Mouse (Mus musculus): ENCODE results near the gene 2210010C04Rik.
"Not testable (repeated sequence)": the region's sequence is repeated elsewhere in the genome, so short reads cannot be mapped to it uniquely, and the experiment has no call there.

The 2210010C04Rik gene

DNA sequence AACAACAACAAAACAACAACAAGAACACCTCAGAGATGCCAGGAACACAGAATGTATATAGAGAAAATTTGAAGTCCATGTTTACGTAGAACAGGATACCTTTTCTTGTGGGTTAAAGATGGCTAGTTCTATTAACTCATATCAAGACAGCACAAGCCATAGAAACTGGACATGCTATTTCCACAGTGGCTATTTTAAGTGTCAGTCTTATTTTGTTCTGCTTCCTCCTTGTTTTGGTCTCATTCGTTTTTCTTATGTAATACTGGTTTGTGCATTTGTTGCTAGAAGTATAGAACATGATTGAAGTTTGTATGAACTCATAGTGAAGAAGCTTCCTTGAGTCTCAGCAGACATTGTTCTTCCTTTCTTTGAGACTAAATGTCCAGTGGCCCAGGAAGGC, 16.2 kb downstream of the 2210010C04Rik start:
- in situ Hi-C loops (cut with MseI, MboI): no loop called here

DNA sequence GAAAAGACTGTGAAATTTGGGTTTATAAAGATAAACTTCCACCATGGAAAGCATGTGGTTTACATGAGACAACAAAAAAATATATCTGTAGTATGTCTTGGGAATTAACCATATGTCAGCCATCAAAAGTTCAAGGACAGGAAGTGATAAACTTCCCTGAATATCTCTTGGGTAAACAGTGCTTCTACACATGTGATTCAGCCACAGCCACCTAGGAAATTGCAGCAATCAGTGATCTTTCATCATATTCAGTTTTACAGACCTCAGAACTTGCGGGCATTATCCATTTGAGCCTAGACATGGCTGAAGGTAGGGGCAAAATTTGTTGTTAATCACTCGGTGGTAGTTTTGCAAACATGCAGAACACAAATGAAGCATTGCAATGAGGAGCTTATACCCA, 16.7 kb downstream of the 2210010C04Rik start:
- in situ Hi-C loops (cut with MseI, MboI): no loop called here

DNA sequence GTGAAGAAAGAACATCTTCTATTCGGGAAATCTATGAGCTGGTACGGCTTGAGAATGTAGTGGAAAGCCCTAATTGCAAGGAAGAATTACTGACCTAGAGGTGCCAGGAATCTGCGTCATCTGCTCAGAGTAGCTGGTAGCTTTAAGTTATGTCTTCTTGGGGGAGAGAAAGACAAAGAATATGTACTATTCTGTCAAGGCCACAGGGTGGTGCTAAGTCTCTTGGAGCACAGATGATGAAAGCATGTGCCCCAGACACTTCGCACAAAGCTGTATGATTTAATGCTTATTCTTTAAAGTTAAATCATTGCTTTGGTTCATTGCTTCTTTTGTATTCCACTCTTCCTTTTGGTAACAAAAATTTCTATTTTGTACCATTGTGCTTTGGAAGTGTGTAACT, 20.2 kb downstream of the 2210010C04Rik start:
- in situ Hi-C loops (cut with MseI, MboI): no loop called here

DNA sequence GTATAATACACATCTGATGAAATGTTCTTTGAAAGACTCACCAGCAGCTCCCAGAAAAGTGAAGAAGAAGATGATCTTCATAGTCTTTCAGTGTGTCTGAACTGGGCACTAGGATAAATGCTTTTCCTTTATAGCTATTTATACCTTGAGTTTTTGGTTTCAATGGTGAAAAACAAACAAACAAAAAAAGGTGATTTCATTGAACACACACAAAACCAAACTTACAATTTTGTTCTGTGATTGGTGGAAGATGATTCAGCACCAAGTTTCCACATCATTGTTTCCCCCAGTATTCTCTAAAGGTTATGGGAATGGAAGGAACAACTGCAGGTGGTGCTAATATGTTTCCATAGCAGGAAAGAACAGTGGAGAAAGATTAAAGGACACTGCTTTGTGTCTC, 35.9 kb downstream of the 2210010C04Rik start, which contains the start of gene Gm2663:
Gene Gm2663 (minus strand): TSS at position 101 of the 400 bp plus-strand sequence.
- in situ Hi-C loops (cut with MseI, MboI): not testable (repeated sequence)
